Mouse (Mus musculus) G1E (cell line): ENCODE results near the gene Sbf2.

Experiments
- CTCF ChIP-seq: IDR thresholded peaks from 2 replicates; pipeline ENCODE4 v1.5.1; 2012; ENCODE audit warnings: low read depth, low read length, inconsistent platforms, mixed read lengths
- GATA1 ChIP-seq: IDR thresholded peaks from 2 replicates; pipeline ENCODE4 v1.6.1; 2012; ENCODE audit warnings: borderline replicate concordance, low read length, inconsistent platforms, mixed read lengths
- TAL1 ChIP-seq: conservative IDR thresholded peaks from 2 replicates; pipeline ENCODE4 v1.6.1; 2012; ENCODE audit warnings: low read depth, low read length, inconsistent platforms, mixed read lengths

DNA sequence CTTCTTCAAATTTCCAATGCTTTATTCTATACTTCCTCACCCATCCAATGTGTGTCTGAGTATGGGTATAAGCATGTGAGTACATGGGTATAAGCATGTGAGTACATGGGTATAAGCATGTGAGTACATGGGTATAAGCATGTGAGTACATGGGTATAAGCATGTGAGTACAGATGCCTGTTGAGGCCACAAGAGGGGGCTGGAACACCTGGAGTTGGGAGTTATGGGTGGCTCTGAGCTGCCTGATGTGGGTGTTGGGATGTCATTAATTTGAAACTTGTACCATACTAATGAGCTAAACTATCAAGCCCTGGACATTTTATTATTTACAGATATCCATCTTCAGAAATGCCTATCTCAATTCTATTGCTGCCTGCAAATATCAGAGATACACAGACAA is 230.4 kb downstream of the Sbf2 start:
- TF ChIP-seq CTCF (no peak), GATA1 (no peak), TAL1 (no peak)
